Mouse (Mus musculus) limb, embryonic 11.5 days (tissue): Measurements from ENCODE around the gene Has3. TPM values are rescaled to one million over a fixed set of nuclear protein-coding genes. Genes with fewer than 3 reads are reported as not detected.

Source experiments
- ATAC-seq: fragments of 200-750 bp; cut with Nextera tagmentation; 2 replicates; pipeline ENCODE4 v1.8.0; 2017; ENCODE audit warnings: low read depth; ENCODE audit not compliant: insufficient number of reproducible peaks, low FRiP score, low TSS enrichment
- DNase-seq: peaks from one replicate; pipeline ENCODE4 v3.0.0-alpha.2; 2015; ENCODE audit warnings: low spot score
- H3K27ac ChIP-seq: fragments of 300-500 bp; sonication (generic); replicated peaks from 2 replicates; pipeline ENCODE4 v1.5.1; 2014; ENCODE audit warnings: low read depth, mild to moderate bottlenecking, low read length
- H3K27me3 ChIP-seq: fragments of 300-500 bp; sonication (generic); 2 replicates; pipeline ENCODE4 v1.6.1; 2014; ENCODE audit warnings: mild to moderate bottlenecking, low read length, mixed read lengths; ENCODE audit not compliant: control insufficient read depth, insufficient read depth
- H3K36me3 ChIP-seq: fragments of 300-500 bp; sonication (generic); 2 replicates; pipeline ENCODE4 v1.6.1; 2014; ENCODE audit warnings: mild to moderate bottlenecking, low read length, moderate library complexity, mixed read lengths; ENCODE audit not compliant: control insufficient read depth, insufficient read depth
- H3K4me1 ChIP-seq: fragments of 300-500 bp; sonication (generic); 2 replicates; pipeline ENCODE4 v1.6.1; 2014; ENCODE audit warnings: low read length, mixed read lengths; ENCODE audit not compliant: control insufficient read depth, insufficient read depth
- H3K4me2 ChIP-seq: fragments of 300-500 bp; sonication (generic); 2 replicates; pipeline ENCODE4 v1.6.1; 2014; ENCODE audit warnings: low read depth, mild to moderate bottlenecking, moderate library complexity; ENCODE audit not compliant: severe bottlenecking
- H3K4me3 ChIP-seq: fragments of 300-500 bp; sonication (generic); 2 replicates; pipeline ENCODE4 v1.5.1; 2014; ENCODE audit warnings: low read depth, low read length
- H3K9ac ChIP-seq: fragments of 300-500 bp; sonication (generic); 2 replicates; pipeline ENCODE4 v1.6.1; 2014; ENCODE audit warnings: mild to moderate bottlenecking, low read length
- H3K9me3 ChIP-seq: fragments of 300-500 bp; sonication (generic); 2 replicates; pipeline ENCODE4 v1.6.1; 2016; ENCODE audit warnings: low read length; ENCODE audit not compliant: control insufficient read depth
- WGBS: fragments of 180-500 bp; shearing (Covaris S2); extraction: QIAGEN DNeasy Blood & Tissue Kit; methylation state at CpG from one replicate; pipeline ENCODE4 v1.1.7; 2014; 5-methylcytosine and 5-hydroxymethylcytosine counted together
- polyA plus RNA-seq: library from polyadenylated mRNA; unstranded; fragments of >200 nt; fragmentation: Nextera tagmentation; extraction: Ambion mirVana; gene quantifications from 2 replicates; pipeline ENCODE4 v1.2.1, GENCODE M21; 2014

The Has3 gene
- polyA plus RNA-seq, 1 experiment from 2014 or later: 0.40 TPM

- ATAC-seq: peak; percentile 67
- peak overlapping the region; percentile 95 for H3K27ac ChIP-seq
- no peaks in the 10 kb centered on the region for H3K9me3 ChIP-seq
- DNase-seq: no peak
- H3K4me3 ChIP-seq: peak overlapping the region; percentile 84
- under 1% methylated on average over 52 of the region's 57 CpGs for WGBS
- no peaks in the 10 kb centered on the region for H3K36me3 ChIP-seq
- H3K27me3 ChIP-seq: no peaks in the 10 kb centered on the region
- H3K4me2 ChIP-seq: peak overlapping the region; percentile 63
- peak overlapping the region; percentile 97 for H3K9ac ChIP-seq
- H3K4me1 ChIP-seq: 0 out of 2 replicates have a peak, but pooled peaks cover 5% of the 10 kb centered on the region
Observed at GRCm38 (mm10) chr8:106892806-106893451, 22.9 kb downstream of the Has3 start.

GRCm38 (mm10) chr8:106893481-106894156 is 23.6 kb downstream of the Has3 start, which contains the start of gene Utp4:
Gene Utp4, plus strand, starts transcription at chr8:106893636.
- peak within 1 kb of the TSS; percentile 97 for H3K9ac ChIP-seq
- H3K4me2 ChIP-seq: peak within 1 kb of the TSS; percentile 63
- DNase-seq: peak; percentile 90
- H3K27ac ChIP-seq: peak within 1 kb of the TSS; percentile 95
- under 1% methylated on average over 63 of the region's 63 CpGs for WGBS
- H3K9me3 ChIP-seq: no peaks in the 10 kb centered on the region
- peak within 1 kb of the TSS; percentile 84 for H3K4me3 ChIP-seq
- H3K27me3 ChIP-seq: no peaks in the 10 kb centered on the region
- ATAC-seq: peak; percentile 92
- 0 out of 2 replicates have a peak, but pooled peaks cover 3% of the 10 kb centered on the region for H3K36me3 ChIP-seq
- H3K4me1 ChIP-seq: 0 out of 2 replicates have a peak, but pooled peaks cover 5% of the 10 kb centered on the region

- DNase-seq: no peak
- Histone ChIP-seq H3K9me3 (no peaks in the 10 kb centered on the region), H3K36me3 (peaks cover 18% of the 10 kb centered on the region; the same call in 1 of the 2 replicates), H3K9ac (no peak overlapping the region), H3K4me1 (no peaks in the 10 kb centered on the region), H3K4me2 (no peak overlapping the region), H3K4me3 (no peak overlapping the region), H3K27me3 (no peaks in the 10 kb centered on the region), H3K27ac (no peak overlapping the region)
- WGBS: 88% methylated on average over 5 of the region's 5 CpGs
- ATAC-seq: no peak
Observed at GRCm38 (mm10) chr8:106899473-106899872, 29.4 kb downstream of the Has3 start.

DNA sequence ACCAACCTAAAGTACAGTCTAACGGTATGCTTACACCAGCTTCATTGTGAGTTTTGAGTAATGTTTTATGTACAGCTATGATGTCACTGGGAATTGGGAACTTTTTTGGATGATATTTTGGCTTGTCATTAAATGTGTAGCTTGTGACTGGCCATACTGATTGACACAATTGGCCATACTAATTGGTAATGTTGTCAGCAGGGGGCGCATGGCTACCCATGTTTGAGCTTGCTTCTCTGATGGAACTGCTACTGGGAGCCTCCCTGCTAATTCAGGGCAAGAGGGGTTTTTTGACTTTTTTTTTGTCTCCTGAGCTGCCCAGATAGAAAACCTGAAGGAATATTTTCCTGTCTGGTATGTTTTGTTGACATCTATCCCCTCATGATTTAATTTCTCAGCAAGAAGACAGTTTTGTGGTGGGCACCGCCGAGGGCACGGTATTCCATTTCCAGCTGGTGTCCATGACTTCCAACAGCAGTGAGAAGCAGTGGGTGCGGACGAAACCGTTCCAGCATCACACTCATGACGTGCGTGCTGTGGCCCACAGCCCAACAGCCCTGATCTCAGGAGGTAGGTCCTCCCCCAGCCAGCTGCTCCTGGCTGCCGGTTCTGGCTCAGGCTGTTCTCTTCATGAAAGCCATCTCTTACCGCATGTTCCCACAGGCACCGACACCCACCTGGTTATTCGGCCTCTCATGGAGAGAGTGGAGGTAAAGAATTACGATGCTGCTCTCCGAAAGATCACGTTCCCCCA is 35.9 kb downstream of the Has3 start:
- Histone ChIP-seq H3K36me3 (peaks cover 28% of the 10 kb centered on the region), H3K9me3 (no peaks in the 10 kb centered on the region), H3K27ac (no peak overlapping the region), H3K9ac (no peak overlapping the region), H3K4me1 (no peaks in the 10 kb centered on the region), H3K4me2 (no peak overlapping the region), H3K27me3 (no peaks in the 10 kb centered on the region), H3K4me3 (no peak overlapping the region)
- no peak for ATAC-seq
- peak; percentile 68 for DNase-seq
- 94% methylated on average over 17 of the region's 17 CpGs for WGBS

GRCm38 (mm10) chr8:106906635-106907034 is 36.6 kb downstream of the Has3 start:
- Histone ChIP-seq H3K36me3 (peaks cover 30% of the 10 kb centered on the region), H3K9me3 (no peaks in the 10 kb centered on the region), H3K27ac (no peak overlapping the region), H3K4me2 (no peak overlapping the region), H3K9ac (no peak overlapping the region), H3K4me1 (no peaks in the 10 kb centered on the region), H3K4me3 (no peak overlapping the region), H3K27me3 (no peaks in the 10 kb centered on the region)
- 95% methylated on average over 6 of the region's 6 CpGs for WGBS
- DNase-seq (no peak), ATAC-seq (no peak)

DNA sequence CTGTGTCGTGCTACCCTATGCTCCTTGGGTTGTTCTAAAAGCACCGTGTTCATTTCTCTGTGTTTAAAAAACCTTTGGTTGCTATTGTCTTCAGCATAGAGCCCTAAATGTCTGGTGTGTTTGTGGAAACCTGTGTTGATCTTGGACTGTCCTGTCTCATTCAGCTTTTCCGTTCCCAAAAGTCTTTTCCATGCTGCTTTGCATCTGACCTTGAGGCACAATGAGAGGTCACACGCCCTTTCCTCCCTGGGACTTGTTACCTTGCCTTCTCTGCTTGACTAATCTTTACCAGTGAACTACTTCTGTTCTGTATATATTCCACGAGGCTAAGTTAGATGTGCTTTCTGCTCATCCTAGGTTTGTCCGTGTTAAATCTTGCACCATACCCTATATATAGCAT is 37.4 kb downstream of the Has3 start:
- peaks cover 32% of the 10 kb centered on the region for H3K36me3 ChIP-seq
- no peak overlapping the region for H3K4me3 ChIP-seq
- no peak for ATAC-seq
- no peak overlapping the region for H3K4me2 ChIP-seq
- H3K9me3 ChIP-seq: no peaks in the 10 kb centered on the region
- H3K4me1 ChIP-seq: no peaks in the 10 kb centered on the region
- DNase-seq: no peak
- H3K9ac ChIP-seq: no peak overlapping the region
- H3K27ac ChIP-seq: no peak overlapping the region
- WGBS: 91% methylated on average over 6 of the region's 6 CpGs
- no peaks in the 10 kb centered on the region for H3K27me3 ChIP-seq

DNA sequence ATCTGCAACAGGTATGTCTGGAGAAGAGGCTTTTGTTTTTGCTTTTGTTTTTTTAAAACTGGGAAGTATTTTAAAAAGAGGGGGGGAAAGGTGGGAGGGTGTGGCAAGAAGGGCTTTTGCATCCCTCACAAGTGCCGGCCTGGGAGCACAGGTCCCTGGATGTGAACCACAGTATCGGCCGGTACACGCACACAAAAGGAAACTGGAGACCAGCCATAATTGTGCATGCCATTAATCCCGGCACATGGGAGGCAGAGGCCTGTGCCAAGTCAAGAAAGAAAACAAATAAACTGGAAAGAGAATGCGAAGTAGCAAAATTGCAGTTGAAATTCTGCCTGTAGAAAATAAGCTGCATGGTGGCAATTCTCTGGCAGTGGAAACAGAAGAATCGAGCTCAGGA is 38.2 kb downstream of the Has3 start:
- no peaks in the 10 kb centered on the region for H3K9me3 ChIP-seq
- no peaks in the 10 kb centered on the region for H3K27me3 ChIP-seq
- H3K36me3 ChIP-seq: peaks cover 35% of the 10 kb centered on the region
- DNase-seq (no peak), ATAC-seq (no peak)
- no peak overlapping the region for H3K9ac ChIP-seq
- no peak overlapping the region for H3K27ac ChIP-seq
- no peak overlapping the region for H3K4me3 ChIP-seq
- 93% methylated on average over 7 of the region's 7 CpGs for WGBS
- no peaks in the 10 kb centered on the region for H3K4me1 ChIP-seq
- H3K4me2 ChIP-seq: no peak overlapping the region

- Histone ChIP-seq H3K4me3 (no peak overlapping the region), H3K9ac (no peak overlapping the region), H3K4me1 (no peaks in the 10 kb centered on the region), H3K27me3 (no peaks in the 10 kb centered on the region), H3K36me3 (peaks cover 30% of the 10 kb centered on the region), H3K4me2 (no peak overlapping the region), H3K27ac (no peak overlapping the region), H3K9me3 (no peaks in the 10 kb centered on the region)
- no peak for ATAC-seq
- no peak for DNase-seq
- 96% methylated on average over 10 of the region's 10 CpGs for WGBS
Observed at GRCm38 (mm10) chr8:106913631-106914030, 43.6 kb downstream of the Has3 start.
